Mouse (Mus musculus) heart, adult 9 months (tissue): ENCODE results near the gene Cpb2.
A peak's percentile ranks its signal among the peaks of the same experiment; 100 is the strongest.

Experiments used
- DNase-seq, 2 experiments: peaks; one replicate each; pipeline ENCODE4 v3.0.0; 2022; ENCODE audit warnings: low spot score in 2 of 2

The Cpb2 gene

DNA sequence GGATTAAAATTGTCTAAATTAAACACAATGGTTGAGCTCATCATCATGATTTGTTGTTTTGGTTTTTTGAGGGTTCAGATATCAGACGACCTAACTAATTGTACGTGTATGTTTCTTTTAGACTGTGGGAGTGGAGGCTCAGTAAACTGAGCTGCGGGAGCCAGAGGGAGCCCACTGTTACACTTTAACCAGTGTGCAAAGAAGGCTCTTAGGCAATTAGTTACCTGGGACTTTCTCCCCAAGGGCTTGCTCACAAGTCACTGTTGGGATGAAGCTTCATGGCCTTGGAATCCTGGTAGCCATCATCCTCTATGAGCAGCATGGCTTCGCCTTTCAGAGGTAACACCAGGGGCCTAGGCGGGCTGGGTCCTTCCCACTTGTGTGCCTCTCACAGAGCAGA lies at the start of gene Cpb2:
Gene Cpb2 (plus strand): TSS at position 201 of the 400 bp plus-strand sequence.
- DNase-seq = no peak

DNA sequence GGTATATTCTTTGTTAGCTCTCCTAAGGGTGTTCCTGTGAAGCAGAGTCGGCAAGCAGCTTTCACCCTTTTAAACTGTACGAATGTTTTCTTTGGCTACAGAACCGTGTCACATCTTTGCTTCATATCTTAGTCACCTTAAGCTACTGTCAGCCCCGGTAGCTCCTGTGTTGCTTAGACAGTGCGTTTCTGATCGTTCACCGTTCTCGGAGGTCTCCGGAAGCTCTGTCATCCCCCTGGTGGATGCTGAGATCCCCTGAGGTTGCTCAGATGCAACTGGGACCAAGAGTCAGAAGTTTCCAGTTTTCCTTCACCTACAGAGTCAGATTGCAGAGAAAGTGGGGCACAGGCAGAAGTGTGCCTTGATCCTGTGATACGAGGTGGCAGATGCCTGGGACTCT lies 49.7 kb upstream of the Cpb2 start:
- DNase-seq = no peak

DNA sequence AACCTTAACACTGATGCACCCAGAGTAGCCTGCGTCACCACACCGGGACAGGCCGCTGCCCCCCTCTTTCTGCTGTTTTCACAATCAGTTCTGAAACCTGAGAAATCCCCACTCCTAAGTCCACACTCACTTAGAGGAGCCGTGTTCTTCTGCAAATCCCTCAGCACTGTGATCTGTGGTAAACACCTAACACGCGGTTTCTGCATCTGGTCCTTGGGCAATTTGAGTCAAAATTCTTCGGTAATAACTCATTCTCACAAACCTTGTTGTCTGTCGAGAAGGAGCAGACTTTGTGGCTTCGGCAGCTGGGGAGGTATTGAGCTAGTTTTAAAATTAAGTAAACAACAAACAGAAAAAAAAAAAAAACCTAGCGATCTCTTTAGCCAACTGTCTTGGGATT lies 49.2 kb upstream of the Cpb2 start:
- no peak for DNase-seq

DNA sequence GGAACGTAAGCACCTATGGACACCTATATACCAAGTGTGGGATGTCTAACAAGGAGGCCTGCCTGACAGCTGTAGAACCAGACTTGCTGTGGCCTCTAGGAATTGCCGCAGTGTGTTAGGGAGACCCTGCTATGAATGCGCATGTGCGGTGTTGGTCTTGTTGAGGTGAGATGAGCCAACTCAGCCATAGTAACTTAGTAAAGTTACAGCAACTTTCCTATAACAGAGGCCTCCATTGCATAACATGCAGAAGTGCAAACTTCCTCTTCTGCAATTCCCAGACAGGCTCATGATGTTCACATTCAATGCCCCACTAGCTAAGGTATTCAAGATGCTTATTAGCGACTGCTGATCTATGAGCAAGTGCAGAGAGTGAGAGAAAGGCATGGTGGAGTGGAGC lies 46.6 kb upstream of the Cpb2 start:
- peak in 1 of 2 experiments; percentile 7 for DNase-seq

DNA sequence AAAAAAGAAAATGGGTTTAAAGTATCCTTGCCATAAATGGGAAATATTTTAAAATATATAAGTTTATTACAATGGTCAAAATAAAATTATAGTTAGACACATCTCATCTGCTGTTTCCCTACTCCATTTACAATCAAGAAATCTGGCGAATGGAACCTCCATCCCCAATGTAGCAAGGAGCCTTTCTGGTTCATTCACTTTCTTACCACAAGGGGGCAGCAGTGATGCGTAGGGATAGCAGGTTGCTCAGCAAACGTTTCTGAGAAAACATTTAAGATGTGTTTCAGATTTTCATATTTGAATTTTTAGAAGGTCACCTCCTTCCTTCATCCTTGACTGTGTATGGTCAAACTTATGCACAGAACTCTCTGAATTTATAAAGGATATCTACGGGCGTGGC lies 45.1 kb upstream of the Cpb2 start:
- no peak for DNase-seq

DNA sequence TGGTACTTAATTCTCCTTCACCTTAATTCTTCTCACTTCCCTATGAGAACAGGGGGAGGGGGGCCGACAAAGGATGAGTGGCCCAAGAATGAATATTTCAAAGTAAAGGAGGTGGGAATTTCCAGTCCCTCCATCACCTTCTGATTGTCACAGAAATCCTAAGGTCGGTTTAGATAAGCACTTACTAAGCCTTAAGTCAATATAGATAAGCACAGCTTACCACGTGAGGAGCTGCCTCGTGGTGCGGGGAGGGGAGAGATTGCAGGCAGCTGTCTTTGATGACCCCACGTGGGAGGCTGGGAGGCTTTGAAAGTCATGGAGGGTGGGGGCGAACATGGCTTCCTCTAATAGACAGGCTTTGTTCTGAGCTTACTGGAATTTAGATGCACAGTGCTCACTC lies 44.4 kb upstream of the Cpb2 start:
- DNase-seq = no peak

DNA sequence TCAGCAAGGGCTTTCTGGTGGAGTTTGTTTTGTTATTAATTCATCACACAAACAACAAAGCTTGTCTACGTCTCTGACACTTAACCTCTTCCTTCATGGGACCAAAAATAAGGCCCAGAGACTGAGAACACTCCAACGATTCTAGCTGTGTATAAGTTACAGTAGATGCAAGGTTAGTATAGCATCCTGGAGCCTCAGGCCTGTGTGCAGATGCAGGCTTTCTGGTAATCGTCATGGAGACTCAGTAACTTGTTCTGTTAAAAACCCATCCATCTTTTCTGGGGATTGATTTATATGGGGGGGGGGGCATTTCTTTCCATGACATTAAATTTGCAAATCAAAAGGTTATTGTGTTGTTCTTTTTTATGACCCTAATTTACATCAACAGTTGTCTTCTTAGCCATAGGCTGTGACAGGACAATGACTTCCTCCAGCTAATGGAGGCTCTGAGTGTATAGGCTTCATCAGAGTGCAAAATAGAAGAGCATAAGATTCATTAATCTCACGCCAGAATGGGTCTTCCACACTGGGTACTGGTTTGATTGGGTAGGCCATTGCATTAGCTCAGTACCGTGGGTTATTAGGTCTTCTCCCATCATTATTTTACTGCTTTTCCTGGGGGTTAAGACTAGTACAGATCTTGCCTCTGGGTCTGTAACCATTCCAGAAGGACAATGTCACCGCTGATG lies 36.6 kb upstream of the Cpb2 start:
- no peak for DNase-seq

DNA sequence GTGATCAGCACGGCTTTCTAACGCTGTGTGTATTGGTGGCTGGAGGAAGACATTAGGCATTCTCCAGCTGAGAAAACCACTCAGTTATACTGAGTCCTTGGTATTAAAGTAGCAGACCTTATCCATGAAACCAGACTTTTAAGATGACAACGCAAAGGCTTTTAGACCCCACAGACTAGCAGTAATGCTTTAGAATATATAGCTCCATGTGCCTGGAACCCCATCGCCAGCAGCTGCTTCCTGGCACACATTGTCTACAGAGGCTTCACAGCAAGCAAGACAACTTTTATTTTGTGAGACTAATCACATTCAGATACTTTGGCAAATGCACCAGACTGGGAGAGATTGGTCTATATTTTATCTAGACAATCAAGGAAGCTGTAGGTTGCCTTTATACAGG lies 35.8 kb upstream of the Cpb2 start:
- no peak for DNase-seq

DNA sequence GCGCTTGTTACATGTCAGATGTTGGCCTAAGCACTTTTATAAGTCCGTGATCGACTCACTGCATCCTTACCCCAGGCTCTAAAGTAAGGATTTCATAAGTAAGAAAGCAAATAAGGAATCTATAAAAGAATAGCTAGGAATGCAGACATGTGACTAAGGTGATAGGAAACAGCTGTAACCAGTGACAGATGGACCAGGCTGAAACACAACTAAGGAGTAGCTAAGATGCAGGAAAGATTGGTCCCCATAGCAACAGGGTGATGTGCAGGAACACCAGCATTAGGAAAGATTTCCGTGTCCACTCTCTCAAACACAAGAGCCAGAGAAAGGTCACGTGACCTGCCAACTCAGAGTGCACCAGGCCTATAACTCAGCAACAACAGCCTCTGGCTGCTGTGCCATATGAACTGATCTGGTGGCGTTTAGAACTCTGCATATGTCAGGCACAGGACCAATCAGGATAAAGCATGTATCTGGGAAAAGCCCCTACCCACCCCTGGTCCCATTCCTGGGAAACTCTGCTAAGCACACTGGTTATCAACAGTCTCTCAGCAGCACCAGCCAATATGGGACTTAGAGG lies 33.4 kb upstream of the Cpb2 start:
- no peak for DNase-seq

DNA sequence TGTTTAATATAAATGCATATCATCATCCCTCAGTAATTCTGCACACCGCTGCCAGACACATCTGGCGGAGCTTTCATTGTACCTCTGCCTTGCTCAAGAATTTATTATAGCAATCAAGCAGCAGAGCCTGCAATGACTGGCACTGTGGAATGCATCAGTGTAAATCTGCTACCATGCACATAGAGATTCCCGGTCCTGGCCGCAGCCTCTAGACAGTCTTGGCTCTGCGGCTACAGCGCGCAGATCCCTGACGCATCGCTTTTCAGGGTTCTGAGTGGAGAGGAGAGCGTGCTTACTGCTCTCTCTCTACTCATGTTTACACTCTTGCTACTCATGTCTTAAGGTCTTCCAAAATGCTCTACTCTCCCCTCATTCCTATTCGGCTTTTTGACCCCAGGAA lies 28.3 kb upstream of the Cpb2 start:
- DNase-seq = no peak

DNA sequence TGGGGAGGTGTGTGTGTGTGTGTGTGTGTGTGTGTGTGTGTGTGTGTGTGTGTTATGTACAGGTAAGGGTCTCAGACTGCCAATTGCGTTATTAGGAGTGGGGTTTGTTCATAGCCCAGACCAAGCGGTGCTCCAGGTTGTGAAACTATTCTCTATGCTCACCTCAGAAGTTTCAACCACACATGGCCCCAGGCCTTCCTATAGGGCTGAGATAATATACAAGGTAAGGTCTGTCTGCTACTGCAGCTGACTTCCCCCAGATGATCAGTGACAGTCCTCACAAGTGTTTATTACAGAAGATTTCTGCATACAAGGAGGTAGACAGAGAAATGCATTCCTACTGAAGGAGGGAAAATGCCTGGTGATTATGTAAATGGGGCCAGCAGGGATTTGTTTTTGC lies 23.2 kb upstream of the Cpb2 start:
- DNase-seq = no peak

DNA sequence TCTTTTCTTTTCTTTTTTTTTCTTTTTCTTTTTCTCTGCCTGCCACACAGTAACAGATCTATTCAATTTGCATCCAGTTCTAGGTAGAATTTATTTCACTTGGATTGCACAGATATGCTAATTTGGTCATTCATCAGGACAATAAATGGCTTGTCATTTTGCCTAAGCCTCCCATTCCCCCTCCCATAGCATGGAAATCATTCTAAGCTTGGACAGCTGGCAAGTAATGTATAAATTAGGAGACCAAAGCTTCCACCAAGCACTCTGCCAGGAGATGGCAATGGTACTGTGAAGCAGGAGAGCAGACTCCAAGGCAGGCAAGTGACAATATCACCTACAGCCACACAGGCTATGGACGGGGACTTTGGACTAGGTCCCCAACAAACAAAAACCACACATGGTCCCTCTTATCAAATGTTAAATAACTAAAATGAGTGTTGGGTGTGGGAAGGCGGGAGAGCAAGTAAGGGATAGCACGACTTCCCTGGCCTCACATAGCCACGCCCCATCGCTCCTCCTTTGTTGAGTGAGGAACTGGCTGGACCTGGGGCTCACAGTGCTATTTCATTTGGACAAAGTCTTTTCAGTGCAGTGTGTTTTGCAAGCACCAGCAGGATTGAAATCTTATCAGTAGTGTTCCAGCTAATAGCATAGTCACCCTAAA lies 22.7 kb upstream of the Cpb2 start:
- DNase-seq = no peak

DNA sequence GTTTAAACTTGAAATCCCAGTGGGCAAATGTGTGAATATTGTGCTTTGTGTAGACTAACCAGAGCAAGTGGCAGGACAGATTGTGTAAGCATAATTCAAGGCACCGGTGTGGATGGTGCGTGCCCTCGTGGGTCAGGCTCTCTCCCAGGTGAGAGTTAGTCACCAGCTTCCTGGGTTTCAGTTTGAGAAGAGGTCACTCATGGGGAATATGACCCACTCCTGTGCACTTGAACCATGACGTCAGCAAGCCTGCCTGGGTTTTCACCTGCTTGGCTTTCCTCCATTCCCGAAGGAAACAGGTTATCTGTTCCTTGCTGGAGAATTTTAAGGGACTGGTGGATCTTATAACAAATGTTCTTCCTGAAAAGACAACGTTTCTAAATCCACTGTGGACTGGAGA lies 19.7 kb upstream of the Cpb2 start:
- DNase-seq = no peak

DNA sequence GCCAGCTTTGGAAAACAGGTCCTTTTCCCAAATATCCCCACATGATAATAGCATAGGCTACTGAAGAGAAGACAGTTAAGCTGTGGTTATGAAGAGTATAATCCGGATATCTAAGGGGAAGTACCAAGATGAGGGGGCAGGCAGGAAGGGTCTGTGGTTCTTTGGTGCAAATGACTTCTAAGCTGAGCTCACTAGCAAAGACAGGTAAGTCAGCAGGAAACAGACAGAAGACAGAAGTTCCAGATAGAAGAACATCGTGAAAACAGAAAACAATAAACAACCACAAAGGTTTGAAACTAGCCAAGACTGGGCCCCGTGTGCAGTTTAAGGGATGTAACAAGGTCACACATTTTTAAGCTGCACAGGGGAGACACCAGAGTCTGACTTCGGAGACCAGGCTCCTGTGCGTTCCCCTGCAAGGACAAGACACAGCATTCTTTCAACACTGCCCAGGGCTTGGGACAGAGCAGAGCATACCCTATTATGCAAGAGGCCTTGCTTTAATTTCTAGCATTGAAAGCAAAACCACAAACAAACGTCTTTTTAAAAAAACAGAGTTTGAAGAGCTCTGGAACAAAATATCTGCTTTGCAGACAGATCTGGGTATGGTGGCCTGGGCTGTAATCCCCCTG lies 14.5 kb upstream of the Cpb2 start:
- DNase-seq = no peak

DNA sequence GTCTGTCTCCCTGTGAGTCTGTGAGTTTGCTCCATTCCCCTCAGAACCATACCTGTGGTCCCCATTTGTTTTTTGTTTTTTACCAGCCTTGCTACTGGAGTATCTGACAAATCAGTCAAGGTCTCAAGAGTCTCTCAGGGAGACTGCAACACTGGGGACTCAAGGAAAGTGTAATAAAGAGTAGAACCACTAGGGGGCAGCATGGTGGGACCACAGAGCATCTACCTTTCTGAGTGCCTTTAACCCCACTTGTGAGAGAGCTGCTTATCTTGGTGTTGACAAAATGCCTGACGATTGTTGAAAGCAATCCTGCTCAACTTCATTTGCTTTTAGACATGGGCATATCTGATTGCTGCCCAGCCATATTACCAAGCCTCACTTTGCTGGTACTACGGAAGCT lies 12.3 kb upstream of the Cpb2 start:
- no peak for DNase-seq

DNA sequence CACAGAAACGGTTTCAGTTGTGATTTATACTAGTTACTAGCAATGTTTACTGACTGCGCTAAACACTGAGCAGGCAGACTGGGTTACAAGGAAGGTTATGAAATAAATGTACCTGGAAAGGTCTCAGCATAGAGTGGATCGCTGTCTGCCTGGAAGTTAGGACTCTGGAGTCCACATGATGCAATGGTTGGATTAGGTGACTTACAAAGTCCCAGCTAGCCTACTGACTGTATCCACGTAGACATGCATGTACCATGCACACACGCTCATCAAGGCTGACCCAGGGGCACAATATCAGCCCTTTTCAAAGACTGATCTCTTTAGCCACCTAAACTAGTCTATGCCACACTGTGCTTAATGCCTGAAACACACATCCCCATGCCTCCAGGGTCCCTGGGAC lies 9.0 kb upstream of the Cpb2 start:
- DNase-seq = no peak

DNA sequence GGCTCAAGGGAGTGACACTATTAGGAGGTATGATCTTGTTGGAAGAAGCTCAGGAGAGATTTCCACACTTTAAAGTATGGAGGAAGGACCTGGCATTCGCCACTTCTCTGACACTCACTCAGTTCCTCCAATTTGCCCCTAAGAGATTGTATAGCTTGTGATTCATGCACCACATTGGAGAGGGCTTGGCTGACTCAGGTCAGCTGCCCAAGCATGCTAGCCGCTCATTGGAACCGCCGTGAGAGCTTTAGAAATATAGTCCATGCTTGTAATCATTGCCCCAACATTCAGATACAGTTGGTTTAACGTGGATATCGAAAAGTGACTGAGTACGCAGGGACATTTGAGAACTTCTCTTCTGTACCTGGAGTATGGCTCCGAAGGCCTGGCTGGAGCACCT lies 6.5 kb upstream of the Cpb2 start:
- DNase-seq = no peak

DNA sequence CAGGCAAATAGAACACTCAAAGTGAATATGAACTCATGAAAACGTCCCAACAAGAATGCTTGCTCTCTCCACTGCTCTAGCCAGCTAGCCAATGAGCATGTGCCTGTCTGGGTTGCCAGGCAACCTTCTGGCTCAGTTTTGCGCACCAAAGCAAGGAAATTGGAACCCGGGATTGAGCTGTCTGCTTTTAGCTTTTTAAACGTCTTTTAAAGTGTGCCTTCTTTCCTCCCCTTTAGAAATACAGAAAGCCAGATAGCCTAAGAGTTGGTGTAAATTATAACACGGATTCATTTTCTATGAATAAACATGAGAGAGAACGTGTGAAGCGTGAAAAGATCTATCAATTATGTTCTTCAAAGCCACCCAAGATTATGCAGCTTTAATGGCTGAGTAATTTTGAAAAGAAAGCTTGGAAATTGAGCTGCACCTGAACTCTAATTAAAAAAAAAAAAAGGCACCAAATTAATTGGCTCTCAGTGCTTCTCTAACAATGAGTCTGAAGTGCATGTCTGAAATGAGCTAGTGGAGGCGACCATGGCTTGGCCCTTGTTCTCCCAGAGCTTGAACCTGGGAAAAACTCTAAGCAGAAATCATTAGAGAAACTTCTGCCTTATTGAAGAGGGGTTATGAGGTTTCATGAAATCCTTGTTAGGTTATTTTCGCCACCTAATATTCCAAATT lies 6.0 kb upstream of the Cpb2 start:
- no peak for DNase-seq

DNA sequence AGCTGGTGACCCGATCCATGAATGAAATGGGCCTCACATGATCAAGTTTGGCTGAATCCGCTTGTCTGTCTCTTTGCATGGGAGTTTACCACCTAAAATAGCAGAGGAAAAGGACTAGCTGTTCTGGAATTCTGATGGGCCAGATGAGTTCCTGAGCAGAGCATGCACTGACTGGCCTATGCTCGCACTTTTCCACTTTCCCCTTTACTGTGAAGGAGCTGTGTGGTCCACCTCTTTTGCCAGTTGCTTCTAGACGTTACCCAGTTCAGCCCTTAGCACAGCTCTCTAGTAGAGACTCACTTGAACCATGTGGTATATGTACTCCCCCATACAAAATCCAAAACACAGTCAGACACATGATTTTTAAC lies 5.5 kb upstream of the Cpb2 start:
- no peak for DNase-seq

DNA sequence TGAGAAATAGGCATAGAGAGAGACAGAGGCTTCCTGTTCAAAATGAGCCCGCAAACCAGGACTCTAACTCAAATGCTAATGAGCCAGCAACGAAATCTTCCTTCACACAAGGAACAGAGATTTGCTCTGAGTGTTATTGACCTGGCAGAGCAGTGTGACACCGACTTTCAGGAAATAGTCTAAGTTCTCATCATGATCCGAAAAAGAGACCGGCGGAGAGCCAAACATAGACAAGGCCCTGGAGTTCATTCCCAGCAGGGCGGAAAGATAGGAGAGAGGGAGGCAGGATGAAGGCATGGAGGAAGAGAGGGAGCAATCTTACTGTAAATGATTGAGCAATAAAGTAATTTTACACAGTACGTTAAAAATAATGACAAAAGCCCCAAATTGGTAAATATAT lies 5.0 kb upstream of the Cpb2 start:
- DNase-seq = no peak

DNA sequence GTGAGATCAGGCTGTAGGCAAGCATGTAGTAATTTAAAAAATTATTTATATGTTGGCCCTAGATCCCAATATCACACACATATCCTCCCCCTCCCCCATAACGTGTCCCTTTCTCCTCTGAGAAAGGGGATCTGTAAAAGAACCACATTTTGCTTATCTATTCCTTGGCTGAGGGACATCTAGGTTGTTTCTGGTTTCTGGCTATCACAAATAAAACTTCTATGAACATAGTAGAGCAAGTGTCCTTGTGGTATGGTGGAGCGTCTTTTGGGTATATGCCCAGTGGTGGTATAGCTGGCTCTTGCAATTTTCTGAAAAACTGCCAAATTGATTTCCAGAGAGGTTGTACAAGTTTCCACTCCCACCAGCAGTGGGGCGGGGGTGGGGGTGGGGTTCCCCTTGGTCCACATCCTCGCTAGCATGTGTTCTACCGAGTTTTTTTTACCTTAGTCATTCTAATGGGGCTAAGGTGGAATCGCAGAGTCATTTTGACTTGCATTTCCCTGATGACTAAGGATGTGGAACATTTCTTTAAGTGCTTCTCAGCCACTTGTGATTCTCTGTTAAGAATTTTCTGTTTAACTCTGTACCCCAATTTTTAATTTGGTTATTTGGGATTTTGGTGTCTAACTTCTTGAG lies 3.9 kb upstream of the Cpb2 start:
- no peak for DNase-seq
